Mouse (Mus musculus) lung, postnatal 0 days (tissue): ENCODE measurements around the gene Ptprc. TPM values are rescaled to one million over a fixed set of nuclear protein-coding genes. Genes with fewer than 3 reads are reported as not detected.

ENCODE experiments used
- ATAC-seq: fragments of 200-750 bp; cut with Nextera tagmentation; 2 replicates; pipeline ENCODE4 v1.8.0; 2017; ENCODE audit warnings: moderate library complexity
- DNase-seq: peaks from one replicate; pipeline ENCODE4 v3.0.0-alpha.2; 2016; ENCODE audit warnings: low spot score
- H3K27ac ChIP-seq: fragments of 300-500 bp; sonication (generic); 2 replicates; pipeline ENCODE4 v1.5.1; 2014; ENCODE audit warnings: antibody characterized with exemption, mild to moderate bottlenecking, low read length, mixed read lengths
- H3K27me3 ChIP-seq: fragments of 300-500 bp; sonication (generic); replicated peaks from 2 replicates; pipeline ENCODE4 v1.6.1; 2014; ENCODE audit warnings: low read length, mixed read lengths; ENCODE audit not compliant: insufficient read depth
- H3K36me3 ChIP-seq: fragments of 300-500 bp; sonication (generic); 2 replicates; pipeline ENCODE4 v1.6.1; 2014; ENCODE audit warnings: low read length, mixed read lengths; ENCODE audit not compliant: insufficient read depth
- H3K4me1 ChIP-seq: fragments of 300-500 bp; sonication (generic); 2 replicates; pipeline ENCODE4 v1.6.1; 2014; ENCODE audit warnings: antibody characterized with exemption, low read depth, low read length, mixed read lengths; ENCODE audit not compliant: insufficient read depth
- H3K4me2 ChIP-seq: fragments of 300-500 bp; sonication (generic); replicated peaks from 2 replicates; pipeline ENCODE4 v1.6.1; 2014; ENCODE audit warnings: low read depth, mild to moderate bottlenecking, low read length, moderate library complexity, mixed read lengths
- H3K4me3 ChIP-seq: fragments of 300-500 bp; sonication (generic); 2 replicates; pipeline ENCODE4 v1.5.1; 2014; ENCODE audit warnings: low read depth, low read length
- H3K9ac ChIP-seq: fragments of 300-500 bp; sonication (generic); replicated peaks from 2 replicates; pipeline ENCODE4 v1.6.1; 2014; ENCODE audit warnings: low read depth, mild to moderate bottlenecking
- H3K9me3 ChIP-seq: fragments of 300-500 bp; sonication (generic); 2 replicates; pipeline ENCODE4 v1.6.1; 2016; ENCODE audit warnings: low read length, mixed read lengths
- CTCF ChIP-seq: IDR thresholded peaks from 2 replicates; pipeline ENCODE4 v1.5.1; 2016; ENCODE audit warnings: antibody characterized with exemption, mild to moderate bottlenecking
- EP300 ChIP-seq: IDR thresholded peaks from 2 replicates; pipeline ENCODE4 v1.6.1; 2016; ENCODE audit warnings: antibody characterized with exemption, mild to moderate bottlenecking, control low read depth
- WGBS: fragments of 180-500 bp; shearing (Covaris S2); extraction: QIAGEN DNeasy Blood & Tissue Kit; methylation state at CpG from one replicate; pipeline ENCODE4 v1.1.7; 2014; 5-methylcytosine and 5-hydroxymethylcytosine counted together
- polyA plus RNA-seq: library from polyadenylated mRNA; unstranded; fragments of >200 nt; fragmentation: Nextera tagmentation; extraction: Ambion mirVana; gene quantifications from 2 replicates; pipeline ENCODE4 v1.2.1, GENCODE M21; 2015

The Ptprc gene
- polyA plus RNA-seq, 1 experiment from 2014 or later = 9.3 TPM

DNA sequence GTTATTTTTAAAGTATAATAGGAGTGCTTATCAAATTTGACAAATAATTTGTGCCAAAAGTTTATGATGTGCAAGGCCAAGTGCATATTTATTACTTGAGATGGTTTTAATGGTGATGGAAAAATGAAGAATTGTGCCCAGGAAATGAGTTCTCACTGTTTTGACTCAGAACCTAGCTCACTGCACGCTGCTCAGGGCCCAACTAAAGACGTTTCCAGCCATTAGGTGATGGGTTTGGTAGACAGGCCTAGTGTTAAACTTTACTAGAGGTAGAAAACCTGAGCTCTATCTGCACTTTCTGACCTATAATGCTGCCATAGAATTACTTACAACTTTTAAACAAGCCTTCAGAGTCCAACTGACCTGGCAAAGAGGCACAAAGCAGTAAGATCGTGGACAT, 3.0 kb downstream of the Ptprc start:
- ATAC-seq (no peak), DNase-seq (no peak)
- H3K4me1 ChIP-seq = no peaks in the 10 kb centered on the region
- WGBS = 63% methylated on average over 3 of the region's 3 CpGs
- no peaks in the 10 kb centered on the region for H3K36me3 ChIP-seq
- no peak overlapping the region for H3K27ac ChIP-seq
- no peaks in the 10 kb centered on the region for H3K27me3 ChIP-seq
- TF ChIP-seq EP300 = no peak
- no peak for TF ChIP-seq CTCF
- no peaks in the 10 kb centered on the region for H3K9me3 ChIP-seq
- H3K4me2 ChIP-seq = no peak overlapping the region
- no peak overlapping the region for H3K4me3 ChIP-seq
- no peak overlapping the region for H3K9ac ChIP-seq

DNA sequence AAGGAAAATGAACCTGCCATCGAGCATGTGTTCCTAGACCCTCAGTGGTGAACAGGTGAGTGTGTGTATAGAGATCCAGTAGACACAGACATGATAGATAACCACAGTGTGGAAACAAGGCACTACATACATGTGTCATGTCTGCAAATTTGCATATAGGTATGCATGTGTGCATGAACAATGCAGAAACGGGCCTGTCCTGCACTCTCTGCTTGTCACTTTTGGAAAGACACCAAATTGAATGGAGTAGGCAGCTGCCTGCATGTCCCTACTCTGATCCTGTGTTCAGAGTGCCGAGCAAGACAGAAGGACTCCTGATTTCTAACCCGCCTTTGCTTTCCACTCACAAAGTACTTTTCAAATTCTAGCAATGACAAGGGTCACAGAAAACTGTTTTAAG, 3.4 kb downstream of the Ptprc start:
- no peak for DNase-seq
- Histone ChIP-seq H3K27ac (no peak overlapping the region), H3K27me3 (no peaks in the 10 kb centered on the region), H3K36me3 (no peaks in the 10 kb centered on the region), H3K9me3 (no peaks in the 10 kb centered on the region), H3K4me1 (no peaks in the 10 kb centered on the region), H3K9ac (no peak overlapping the region), H3K4me2 (no peak overlapping the region), H3K4me3 (no peak overlapping the region)
- no peak for ATAC-seq
- 76% methylated on average over 4 of the region's 4 CpGs for WGBS
- TF ChIP-seq CTCF (no peak), EP300 (no peak)

DNA sequence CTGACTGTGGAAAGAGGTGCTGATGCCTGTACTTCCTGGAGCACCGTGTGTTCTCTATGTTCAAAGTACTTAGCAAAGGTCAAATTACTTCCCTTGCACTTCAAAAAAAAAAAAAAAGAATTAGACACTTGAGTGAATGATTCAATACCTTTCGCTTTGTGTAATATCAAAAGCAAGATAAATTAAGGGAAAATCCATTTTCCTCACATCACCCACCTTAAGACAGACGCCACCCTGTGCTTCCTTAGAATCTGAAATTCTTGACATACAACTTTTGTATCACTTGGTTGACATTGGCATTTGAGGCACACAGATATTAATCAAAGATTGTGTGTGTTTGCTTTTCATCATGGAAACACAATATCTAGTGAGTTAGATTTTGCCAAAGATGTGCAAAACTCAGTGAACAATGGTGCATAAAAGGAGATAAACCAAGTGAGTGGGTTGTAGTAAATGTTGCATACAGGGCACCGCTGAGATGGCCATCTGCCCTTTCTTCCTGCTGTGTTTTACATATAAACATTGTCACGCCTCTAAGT, 9.2 kb downstream of the Ptprc start:
- Histone ChIP-seq H3K9ac (no peak overlapping the region), H3K27ac (no peak overlapping the region), H3K27me3 (no peaks in the 10 kb centered on the region), H3K9me3 (no peaks in the 10 kb centered on the region), H3K36me3 (no peaks in the 10 kb centered on the region), H3K4me1 (no peaks in the 10 kb centered on the region), H3K4me2 (no peak overlapping the region), H3K4me3 (no peak overlapping the region)
- TF ChIP-seq EP300 (no peak), CTCF (no peak)
- DNase-seq (no peak), ATAC-seq (no peak)
- 58% methylated on average over 5 of the region's 5 CpGs for WGBS

DNA sequence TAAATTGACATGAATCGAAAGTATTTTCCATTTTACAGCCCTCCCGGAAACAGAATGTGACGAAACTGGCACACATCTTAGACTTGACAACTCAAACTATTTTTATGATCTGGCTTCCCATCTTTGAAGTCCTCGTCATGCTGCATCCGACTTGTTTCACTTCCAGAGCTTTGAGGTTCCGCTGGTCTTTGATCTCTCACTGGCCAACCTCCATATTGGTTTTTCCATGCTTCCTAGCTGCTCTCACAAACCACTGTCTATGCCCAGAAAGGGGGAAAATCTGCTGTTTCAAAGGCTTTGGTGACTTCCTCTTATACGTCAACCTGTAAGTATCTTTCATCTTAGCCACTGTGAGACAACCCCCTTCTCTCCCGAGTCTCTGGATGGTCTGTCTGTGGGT, 12.9 kb downstream of the Ptprc start:
- Histone ChIP-seq H3K9ac (no peak overlapping the region), H3K27ac (no peak overlapping the region), H3K4me3 (no peak overlapping the region), H3K4me1 (no peaks in the 10 kb centered on the region), H3K27me3 (no peaks in the 10 kb centered on the region), H3K4me2 (no peak overlapping the region), H3K9me3 (no peaks in the 10 kb centered on the region), H3K36me3 (no peaks in the 10 kb centered on the region)
- 75% methylated on average over 8 of the region's 8 CpGs for WGBS
- ATAC-seq (no peak), DNase-seq (no peak)
- TF ChIP-seq CTCF = no peak
- TF ChIP-seq EP300 = no peak

DNA sequence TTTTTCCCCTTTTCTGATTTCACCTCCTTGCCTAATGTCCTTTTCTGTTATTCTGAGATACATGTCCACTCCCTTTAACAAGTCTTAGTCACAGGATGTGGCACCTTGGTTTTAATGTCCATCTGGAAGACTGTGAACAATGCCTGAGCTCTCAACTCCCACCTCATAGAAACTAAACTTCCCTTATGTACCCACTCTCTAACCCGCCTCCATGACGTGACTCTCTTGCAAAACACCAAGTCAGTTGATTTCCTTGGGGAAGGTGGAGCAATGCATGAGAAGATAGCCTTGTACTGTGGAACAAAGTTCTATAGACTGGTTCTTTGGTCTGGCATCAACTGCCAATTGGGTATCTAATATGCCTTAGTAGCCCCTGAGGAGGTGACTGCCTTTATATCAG, 16.6 kb downstream of the Ptprc start:
- Histone ChIP-seq H3K9me3 (no peaks in the 10 kb centered on the region), H3K27ac (no peak overlapping the region), H3K36me3 (no peaks in the 10 kb centered on the region), H3K4me3 (no peak overlapping the region), H3K27me3 (no peaks in the 10 kb centered on the region), H3K4me2 (no peak overlapping the region), H3K9ac (no peak overlapping the region), H3K4me1 (no peaks in the 10 kb centered on the region)
- peak; percentile 40; the same call in 1 of the 2 replicates for ATAC-seq
- TF ChIP-seq EP300 = no peak
- TF ChIP-seq CTCF = no peak
- WGBS = 73% methylated on average over 2 of the region's 2 CpGs
- peak; percentile 35 for DNase-seq

DNA sequence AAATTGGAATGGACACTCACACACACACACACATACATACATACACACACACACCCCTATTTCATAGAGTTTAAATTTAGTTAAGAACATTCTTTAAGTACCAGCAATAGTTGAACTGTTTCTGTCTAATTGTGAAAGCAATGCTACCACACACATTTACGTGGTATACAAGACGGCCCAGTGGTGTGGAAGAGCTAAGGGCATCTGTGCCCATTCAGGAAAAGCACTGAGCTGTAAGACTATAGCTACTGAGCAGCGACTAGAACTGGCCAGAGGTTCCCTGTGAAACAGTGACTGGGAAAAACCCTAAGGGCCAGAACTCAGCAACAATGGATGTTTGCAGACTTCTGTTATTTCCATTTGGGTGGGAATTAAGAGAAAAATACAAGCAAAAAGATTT, 17.3 kb downstream of the Ptprc start:
- no peak overlapping the region for H3K27ac ChIP-seq
- no peak overlapping the region for H3K4me2 ChIP-seq
- no peaks in the 10 kb centered on the region for H3K27me3 ChIP-seq
- H3K4me3 ChIP-seq = no peak overlapping the region
- no peak overlapping the region for H3K9ac ChIP-seq
- H3K9me3 ChIP-seq = no peaks in the 10 kb centered on the region
- no peaks in the 10 kb centered on the region for H3K36me3 ChIP-seq
- no peak for ATAC-seq
- no peaks in the 10 kb centered on the region for H3K4me1 ChIP-seq
- no peak for DNase-seq
- WGBS = 73% methylated on average over 3 of the region's 3 CpGs
- no peak for TF ChIP-seq CTCF
- TF ChIP-seq EP300 = no peak

DNA sequence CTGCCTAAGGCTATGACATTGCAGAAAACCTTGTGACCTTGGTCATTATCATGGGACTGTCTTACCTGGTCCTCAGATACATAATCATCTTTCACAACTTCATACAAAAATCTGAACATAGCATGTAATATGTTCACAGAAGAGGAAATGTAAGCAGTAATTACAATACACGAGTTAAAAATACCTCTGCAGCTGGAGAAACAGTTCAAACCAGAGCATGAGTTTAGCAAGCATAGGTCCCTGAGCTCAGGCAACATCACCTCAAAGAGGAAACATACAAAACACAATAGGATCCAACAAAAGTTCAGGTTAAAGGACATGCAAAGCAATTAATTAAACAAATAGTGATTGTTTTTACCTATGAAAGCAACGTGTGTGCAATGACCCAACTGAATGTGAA, 17.8 kb downstream of the Ptprc start:
- H3K9ac ChIP-seq = no peak overlapping the region
- H3K4me1 ChIP-seq = no peaks in the 10 kb centered on the region
- no peak overlapping the region for H3K4me2 ChIP-seq
- ATAC-seq (no peak), DNase-seq (no peak)
- H3K27me3 ChIP-seq = no peaks in the 10 kb centered on the region
- TF ChIP-seq CTCF (no peak), EP300 (no peak)
- no peaks in the 10 kb centered on the region for H3K36me3 ChIP-seq
- WGBS = 55% methylated on average over 2 of the region's 2 CpGs
- H3K4me3 ChIP-seq = no peak overlapping the region
- no peak overlapping the region for H3K27ac ChIP-seq
- H3K9me3 ChIP-seq = no peaks in the 10 kb centered on the region
